Mouse (Mus musculus) spleen, adult 2 months (tissue): ENCODE results near the gene Itga3.

Source experiments
- CTCF ChIP-seq: fragments of 200-500 bp; IDR thresholded peaks from 2 replicates; pipeline ENCODE4 v1.5.1; 2011; ENCODE audit warnings: mild to moderate bottlenecking, inconsistent platforms; ENCODE audit not compliant: insufficient read depth, insufficient read length, insufficient replicate concordance; ENCODE audit errors: extremely low read depth
- POLR2A ChIP-seq: fragments of 200-500 bp; IDR thresholded peaks from 2 replicates; pipeline ENCODE4 v1.6.1; 2011; ENCODE audit warnings: low read depth, low read length, inconsistent platforms

DNA sequence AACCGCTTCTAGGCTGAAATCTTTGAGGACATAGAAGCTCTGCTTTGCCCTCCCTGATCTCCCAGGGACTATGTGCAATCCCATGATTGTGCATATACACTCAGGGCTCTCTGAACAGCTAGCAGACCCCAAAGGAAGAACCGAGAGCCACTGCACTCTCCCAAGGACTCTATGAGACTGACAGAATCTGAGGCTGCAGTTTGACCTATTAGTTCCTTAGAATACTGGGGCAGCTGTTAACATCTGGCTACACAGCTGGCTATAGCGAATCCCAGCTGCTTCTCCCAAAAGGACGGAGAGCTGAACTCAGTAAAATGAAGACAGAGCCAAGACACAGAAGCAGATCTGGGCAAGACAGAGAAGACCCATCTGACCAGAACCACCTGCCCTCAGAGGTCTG is 2.8 kb downstream of the Itga3 start:
- TF ChIP-seq CTCF = no peak
- no peak for TF ChIP-seq POLR2A
